Mouse (Mus musculus) stomach, postnatal 0 days (tissue): ENCODE measurements around the gene Bclaf1.

Experiments
- CTCF ChIP-seq: IDR thresholded peaks from 2 replicates; pipeline ENCODE4 v1.5.1; 2016; ENCODE audit warnings: antibody characterized with exemption, low read depth, mild to moderate bottlenecking, moderate library complexity
- EP300 ChIP-seq: optimal IDR thresholded peaks from 2 replicates; pipeline ENCODE3; 2016; ENCODE audit warnings: antibody characterized with exemption

DNA sequence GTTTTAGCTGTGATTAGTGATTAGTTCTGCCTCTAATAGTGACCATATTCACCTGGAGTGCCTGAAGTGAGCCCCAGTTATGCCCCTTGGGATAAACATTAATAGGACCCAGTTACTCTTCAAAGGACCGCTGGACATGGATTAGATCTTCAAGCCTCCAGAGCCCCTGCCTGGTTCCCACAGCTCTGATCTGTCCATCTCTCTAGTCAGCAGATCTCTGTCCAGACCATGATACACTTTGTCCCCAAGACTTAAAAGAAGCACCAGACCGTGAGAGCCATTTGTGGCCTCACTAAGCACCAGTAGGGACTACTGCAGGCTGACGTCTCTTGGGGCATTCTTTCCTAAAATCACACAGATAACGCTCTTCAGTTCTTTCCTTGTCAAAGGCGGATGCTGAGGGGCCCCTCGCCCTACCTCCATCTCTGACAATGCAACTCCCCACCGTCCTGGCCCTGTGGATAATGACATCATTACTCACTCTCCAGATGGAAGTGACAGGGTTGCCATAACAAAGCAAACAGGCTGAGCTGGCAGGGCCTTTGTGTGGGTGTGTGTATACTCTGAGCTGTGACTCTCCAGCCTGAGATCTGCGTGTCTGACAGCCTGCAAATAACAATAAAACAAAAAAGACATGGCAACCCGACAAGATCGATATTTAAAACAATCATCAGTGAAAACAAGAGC is 26.8 kb upstream of the Bclaf1 start:
- TF ChIP-seq EP300 (no peak), CTCF (no peak)
